Mouse (Mus musculus): ENCODE measurements at regions not wholly inside any gene's neighbourhood (a gene's known extent, or its start where the extent isn't known, plus 50 kb on each side); places are given as distances from the start of the nearest gene placed in this dataset.

GRCm38 (mm10) chr12:51190754-51191153, 157.1 kb upstream of the G2e3 start:
- no peak overlapping the region for H3K27ac ChIP-seq (ENCODE audit: low read depth, low read length)
- 0 out of 2 replicates have a peak, but pooled peaks have one; percentile 44 for ATAC-seq (ENCODE audit: low FRiP score)
- DNase-seq (ENCODE audit: low spot score, missing footprints): no peak

GRCm38 (mm10) chr12:51190186-51190585, 157.7 kb upstream of the G2e3 start:
- DNase-seq (ENCODE audit: low spot score, missing footprints): no peak
- Histone ChIP-seq H3K27me3 (ENCODE audit: control insufficient read depth, insufficient read depth, low read length) (no peaks in the 10 kb centered on the region), H3K4me2 (no peak overlapping the region), H3K4me1 (ENCODE audit: control insufficient read depth, insufficient read depth, low read length) (no peaks in the 10 kb centered on the region; the same call in 1 of the 2 replicates), H3K9me3 (ENCODE audit: control insufficient read depth, low read length) (no peaks in the 10 kb centered on the region), H3K4me3 (ENCODE audit: low read depth, low read length) (no peak overlapping the region), H3K36me3 (ENCODE audit: control insufficient read depth, insufficient read depth, low read length) (no peaks in the 10 kb centered on the region), H3K27ac (ENCODE audit: low read depth, low read length) (no peak overlapping the region), H3K9ac (ENCODE audit: low read length) (no peak overlapping the region)
- 0 out of 2 replicates have a peak, but pooled peaks have one; percentile 42 for ATAC-seq (ENCODE audit: low FRiP score)
- WGBS: 62% methylated on average over 5 of the region's 5 CpGs

More at GRCm38 (mm10) chr12:51190754-51191153, 157.1 kb upstream of the G2e3 start:
- Histone ChIP-seq H3K4me1 (ENCODE audit: control insufficient read depth, insufficient read depth, low read length) (no peaks in the 10 kb centered on the region; the same call in 1 of the 2 replicates), H3K4me3 (ENCODE audit: low read depth, low read length) (no peak overlapping the region), H3K9me3 (ENCODE audit: control insufficient read depth, low read length) (no peaks in the 10 kb centered on the region), H3K9ac (ENCODE audit: low read length) (no peak overlapping the region), H3K27me3 (ENCODE audit: control insufficient read depth, insufficient read depth, low read length) (no peaks in the 10 kb centered on the region), H3K36me3 (ENCODE audit: control insufficient read depth, insufficient read depth, low read length) (no peaks in the 10 kb centered on the region), H3K4me2 (no peak overlapping the region)
- WGBS: 18% methylated on average over 1 of the region's 1 CpGs

- H3K27ac ChIP-seq (ENCODE audit: low read depth, low read length): no peak overlapping the region
- no peaks in the 10 kb centered on the region for H3K36me3 ChIP-seq (ENCODE audit: control insufficient read depth, insufficient read depth, low read length)
- H3K27me3 ChIP-seq (ENCODE audit: control insufficient read depth, insufficient read depth, low read length): no peaks in the 10 kb centered on the region
- peak; percentile 88 for DNase-seq (ENCODE audit: low spot score, missing footprints)
- H3K9ac ChIP-seq (ENCODE audit: low read length): no peak overlapping the region
- peak; percentile 54; the same call in 1 of the 2 replicates for ATAC-seq (ENCODE audit: low FRiP score)
- H3K4me1 ChIP-seq (ENCODE audit: control insufficient read depth, insufficient read depth, low read length): no peaks in the 10 kb centered on the region; the same call in 1 of the 2 replicates
- no peak overlapping the region for H3K4me2 ChIP-seq
- H3K4me3 ChIP-seq (ENCODE audit: low read depth, low read length): no peak overlapping the region
- no peaks in the 10 kb centered on the region for H3K9me3 ChIP-seq (ENCODE audit: control insufficient read depth, low read length)
These were observed 159.6 kb upstream of the G2e3 start for GRCm38 (mm10) chr12:51188229-51188628.

- no peak overlapping the region for H3K4me3 ChIP-seq (ENCODE audit: low read depth, low read length)
- no peak overlapping the region for H3K4me2 ChIP-seq
- no peak overlapping the region for H3K9ac ChIP-seq (ENCODE audit: low read length)
- H3K4me1 ChIP-seq (ENCODE audit: control insufficient read depth, insufficient read depth, low read length): no peaks in the 10 kb centered on the region; the same call in 1 of the 2 replicates
- 77% methylated on average over 6 of the region's 6 CpGs for WGBS
- H3K27ac ChIP-seq (ENCODE audit: low read depth, low read length): no peak overlapping the region
- ATAC-seq (ENCODE audit: low FRiP score) (no peak), DNase-seq (ENCODE audit: low spot score, missing footprints) (no peak)
- no peaks in the 10 kb centered on the region for H3K27me3 ChIP-seq (ENCODE audit: control insufficient read depth, insufficient read depth, low read length)
- no peaks in the 10 kb centered on the region for H3K36me3 ChIP-seq (ENCODE audit: control insufficient read depth, insufficient read depth, low read length)
- no peaks in the 10 kb centered on the region for H3K9me3 ChIP-seq (ENCODE audit: control insufficient read depth, low read length)
These were observed 160.1 kb upstream of the G2e3 start for GRCm38 (mm10) chr12:51187726-51188125.

GRCm38 (mm10) chr12:51185751-51186150, 162.1 kb upstream of the G2e3 start:
- H3K9ac ChIP-seq (ENCODE audit: low read length): no peak overlapping the region
- no peak overlapping the region for H3K27ac ChIP-seq (ENCODE audit: low read depth, low read length)
- WGBS: 81% methylated on average over 8 of the region's 8 CpGs
- H3K36me3 ChIP-seq (ENCODE audit: control insufficient read depth, insufficient read depth, low read length): no peaks in the 10 kb centered on the region
- H3K4me1 ChIP-seq (ENCODE audit: control insufficient read depth, insufficient read depth, low read length): no peaks in the 10 kb centered on the region; the same call in 1 of the 2 replicates
- no peak for DNase-seq (ENCODE audit: low spot score, missing footprints)
- ATAC-seq (ENCODE audit: low FRiP score): no peak
- H3K9me3 ChIP-seq (ENCODE audit: control insufficient read depth, low read length): no peaks in the 10 kb centered on the region
- H3K27me3 ChIP-seq (ENCODE audit: control insufficient read depth, insufficient read depth, low read length): no peaks in the 10 kb centered on the region
- no peak overlapping the region for H3K4me3 ChIP-seq (ENCODE audit: low read depth, low read length)
- H3K4me2 ChIP-seq: no peak overlapping the region

GRCm38 (mm10) chr12:51174906-51175756, 172.7 kb upstream of the G2e3 start:
- Histone ChIP-seq H3K9ac (ENCODE audit: low read length) (peak overlapping the region; percentile 13; the same call in 1 of the 2 replicates), H3K4me2 (peak overlapping the region; percentile 34), H3K4me1 (ENCODE audit: control insufficient read depth, insufficient read depth, low read length) (no peaks in the 10 kb centered on the region), H3K36me3 (ENCODE audit: control insufficient read depth, insufficient read depth, low read length) (no peaks in the 10 kb centered on the region), H3K27ac (ENCODE audit: low read depth, low read length) (no peak overlapping the region), H3K9me3 (ENCODE audit: control insufficient read depth, low read length) (no peaks in the 10 kb centered on the region), H3K4me3 (ENCODE audit: low read depth, low read length) (no peak overlapping the region), H3K27me3 (ENCODE audit: control insufficient read depth, insufficient read depth, low read length) (no peaks in the 10 kb centered on the region)
- DNase-seq (ENCODE audit: low spot score, missing footprints) (peak; percentile 90), ATAC-seq (ENCODE audit: low FRiP score) (peak; percentile 62)
- 30% methylated on average over 16 of the region's 16 CpGs for WGBS

GRCm38 (mm10) chr12:51165186-51165585, 182.7 kb upstream of the G2e3 start:
- 94% methylated on average over 7 of the region's 7 CpGs for WGBS
- H3K4me1 ChIP-seq (ENCODE audit: control insufficient read depth, insufficient read depth, low read length): no peaks in the 10 kb centered on the region
- H3K4me3 ChIP-seq (ENCODE audit: low read depth, low read length): no peak overlapping the region
- H3K4me2 ChIP-seq: no peak overlapping the region
- DNase-seq (ENCODE audit: low spot score, missing footprints) (no peak), ATAC-seq (ENCODE audit: low FRiP score) (no peak)
- no peaks in the 10 kb centered on the region for H3K9me3 ChIP-seq (ENCODE audit: control insufficient read depth, low read length)
- no peak overlapping the region for H3K27ac ChIP-seq (ENCODE audit: low read depth, low read length)
- no peak overlapping the region for H3K9ac ChIP-seq (ENCODE audit: low read length)
- H3K36me3 ChIP-seq (ENCODE audit: control insufficient read depth, insufficient read depth, low read length): no peaks in the 10 kb centered on the region
- no peaks in the 10 kb centered on the region for H3K27me3 ChIP-seq (ENCODE audit: control insufficient read depth, insufficient read depth, low read length)

- ATAC-seq (ENCODE audit: low FRiP score): no peak
- no peak overlapping the region for H3K4me3 ChIP-seq (ENCODE audit: low read depth, low read length)
- no peak overlapping the region for H3K4me2 ChIP-seq
- no peaks in the 10 kb centered on the region for H3K27me3 ChIP-seq (ENCODE audit: control insufficient read depth, insufficient read depth, low read length)
- no peaks in the 10 kb centered on the region for H3K4me1 ChIP-seq (ENCODE audit: control insufficient read depth, insufficient read depth, low read length)
- H3K36me3 ChIP-seq (ENCODE audit: control insufficient read depth, insufficient read depth, low read length): no peaks in the 10 kb centered on the region
- WGBS: 79% methylated on average over 1 of the region's 1 CpGs
- H3K9me3 ChIP-seq (ENCODE audit: control insufficient read depth, low read length): no peaks in the 10 kb centered on the region
- no peak overlapping the region for H3K9ac ChIP-seq (ENCODE audit: low read length)
- no peak overlapping the region for H3K27ac ChIP-seq (ENCODE audit: low read depth, low read length)
- DNase-seq (ENCODE audit: low spot score, missing footprints): peak; percentile 2
These were observed 186.9 kb upstream of the G2e3 start for GRCm38 (mm10) chr12:51160995-51161394.

- no peaks in the 10 kb centered on the region for H3K36me3 ChIP-seq (ENCODE audit: control insufficient read depth, insufficient read depth, low read length)
- no peak for ATAC-seq (ENCODE audit: low FRiP score)
- no peak for DNase-seq (ENCODE audit: low spot score, missing footprints)
- H3K4me2 ChIP-seq: no peak overlapping the region
- H3K27ac ChIP-seq (ENCODE audit: low read depth, low read length): no peak overlapping the region
- 86% methylated on average over 1 of the region's 1 CpGs for WGBS
- no peaks in the 10 kb centered on the region for H3K27me3 ChIP-seq (ENCODE audit: control insufficient read depth, insufficient read depth, low read length)
- H3K4me1 ChIP-seq (ENCODE audit: control insufficient read depth, insufficient read depth, low read length): no peaks in the 10 kb centered on the region
- H3K9ac ChIP-seq (ENCODE audit: low read length): no peak overlapping the region
- no peaks in the 10 kb centered on the region for H3K9me3 ChIP-seq (ENCODE audit: control insufficient read depth, low read length)
- H3K4me3 ChIP-seq (ENCODE audit: low read depth, low read length): no peak overlapping the region
These were observed 187.7 kb upstream of the G2e3 start for GRCm38 (mm10) chr12:51160122-51160521.

All from midbrain, embryonic 11.5 days (tissue).